Mouse (Mus musculus): ENCODE results near the gene Gm10778. TPM values are rescaled to one million over a fixed set of nuclear protein-coding genes. Genes with fewer than 3 reads are reported as not detected.
A peak's percentile ranks its signal among the peaks of the same experiment; 100 is the strongest.

Gene Gm10778
- polyA plus RNA-seq, 1 experiment from 2014 or later: 5.5 TPM

DNA sequence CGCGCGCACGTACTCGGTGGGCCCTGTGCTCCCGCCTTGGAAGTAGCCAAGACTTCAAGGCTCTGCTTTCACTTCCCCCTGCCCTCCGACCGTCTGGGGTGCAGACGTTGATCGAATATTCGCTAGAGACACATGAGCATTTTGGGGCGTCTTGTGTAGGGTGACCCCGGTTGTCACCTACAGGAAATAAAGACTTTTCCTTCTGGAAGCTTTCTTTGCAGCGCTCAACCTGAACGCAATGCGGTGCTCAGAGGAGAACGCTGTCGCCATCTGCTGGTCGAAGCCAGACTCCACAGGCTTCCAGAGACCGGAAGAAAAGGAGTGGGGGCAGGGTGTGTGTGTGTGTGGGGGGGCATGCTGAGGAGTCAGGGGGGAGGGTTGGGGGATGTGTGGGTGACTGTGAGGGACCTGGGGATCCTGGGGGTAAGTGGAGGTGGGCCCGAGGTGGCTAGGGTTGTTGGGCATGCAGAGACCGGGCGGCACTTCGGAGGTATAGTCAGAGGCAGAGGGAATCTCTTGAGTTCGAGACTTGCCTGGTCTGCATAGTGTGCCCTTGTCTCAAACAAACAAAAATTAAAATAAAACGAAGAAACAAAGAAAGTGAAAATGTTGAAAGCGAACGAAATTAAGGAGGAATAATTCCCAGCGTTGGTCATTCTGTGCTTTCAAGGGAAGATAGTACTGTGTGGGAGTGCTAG, 43.7 kb upstream of the Gm10778 start:
- no peak overlapping the region for H3K9ac ChIP-seq (ENCODE audit: low read length)
- ATAC-seq (ENCODE audit: insufficient number of reproducible peaks, low FRiP score, low TSS enrichment, low read depth): peak; percentile 10; the same call in 1 of the 2 replicates

DNA sequence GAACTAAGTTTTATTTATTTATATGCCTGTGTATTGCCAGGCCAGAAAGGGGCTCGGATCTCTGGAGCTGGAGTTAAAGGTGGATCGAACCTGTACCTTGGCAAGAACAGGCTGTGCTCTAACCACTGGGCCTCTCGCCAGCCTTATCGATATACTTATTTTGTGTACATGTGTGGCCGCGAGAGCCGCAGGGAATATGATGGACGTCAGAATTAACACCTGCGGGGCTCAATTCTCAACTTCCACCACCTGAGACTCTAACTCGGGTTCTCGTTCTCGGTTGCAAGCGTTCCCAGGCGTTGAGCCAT, 43.2 kb upstream of the Gm10778 start:
- peak overlapping the region; percentile 77 for H3K27ac ChIP-seq (replicated peaks; ENCODE audit: low read depth, low read length)
- peak overlapping the region; percentile 44 for H3K4me3 ChIP-seq (ENCODE audit: low read depth, low read length)
- 3% methylated on average over 14 of the region's 14 CpGs for WGBS
- H3K9ac ChIP-seq (ENCODE audit: low read length): no peak overlapping the region; the same call in 1 of the 2 replicates
- no peaks in the 10 kb centered on the region for H3K36me3 ChIP-seq (ENCODE audit: control insufficient read depth, insufficient read depth, low read length)
- peaks cover 15% of the 10 kb centered on the region for H3K4me1 ChIP-seq (ENCODE audit: control insufficient read depth, insufficient read depth, low read length)
- no peaks in the 10 kb centered on the region for H3K9me3 ChIP-seq (ENCODE audit: control insufficient read depth, low read length)
- DNase-seq (ENCODE audit: low spot score): no peak
- ATAC-seq (ENCODE audit: insufficient number of reproducible peaks, low FRiP score, low TSS enrichment, low read depth): peak; percentile 2; the same call in 1 of the 2 replicates
- H3K4me2 ChIP-seq (ENCODE audit: low read depth, severe bottlenecking): peak overlapping the region; percentile 43
- H3K27me3 ChIP-seq (ENCODE audit: control insufficient read depth, insufficient read depth, low read length): no peaks in the 10 kb centered on the region

More for the DNA sequence above, 43.7 kb upstream of the Gm10778 start:
- Histone ChIP-seq H3K4me3 (ENCODE audit: low read depth, low read length) (peak overlapping the region; percentile 44), H3K4me2 (ENCODE audit: low read depth, severe bottlenecking) (peak overlapping the region; percentile 43), H3K27ac (replicated peaks; ENCODE audit: low read depth, low read length) (peak overlapping the region; percentile 77), H3K27me3 (ENCODE audit: control insufficient read depth, insufficient read depth, low read length) (no peaks in the 10 kb centered on the region), H3K36me3 (ENCODE audit: control insufficient read depth, insufficient read depth, low read length) (no peaks in the 10 kb centered on the region), H3K4me1 (ENCODE audit: control insufficient read depth, insufficient read depth, low read length) (peaks cover 18% of the 10 kb centered on the region), H3K9me3 (ENCODE audit: control insufficient read depth, low read length) (no peaks in the 10 kb centered on the region)
- 21% methylated on average over 29 of the region's 29 CpGs for WGBS
- DNase-seq (ENCODE audit: low spot score): peak; percentile 91

GRCm38 (mm10) chr10:81605974-81606751, 42.7 kb upstream of the Gm10778 start, which contains the start of gene BC025920:
Gene BC025920, plus strand, starts transcription at chr10:81606270.
- DNase-seq (ENCODE audit: low spot score) (peak; percentile 92), ATAC-seq (ENCODE audit: insufficient number of reproducible peaks, low FRiP score, low TSS enrichment, low read depth) (peak; percentile 78)
- WGBS: under 1% methylated on average over 39 of the region's 39 CpGs
- Histone ChIP-seq H3K4me1 (ENCODE audit: control insufficient read depth, insufficient read depth, low read length) (peaks cover 12% of the 10 kb centered on the region), H3K9me3 (ENCODE audit: control insufficient read depth, low read length) (no peaks in the 10 kb centered on the region), H3K27ac (replicated peaks; ENCODE audit: low read depth, low read length) (peak within 1 kb of the TSS; percentile 77), H3K4me3 (ENCODE audit: low read depth, low read length) (peak within 1 kb of the TSS; percentile 44), H3K4me2 (ENCODE audit: low read depth, severe bottlenecking) (peak within 1 kb of the TSS; percentile 84), H3K36me3 (ENCODE audit: control insufficient read depth, insufficient read depth, low read length) (no peaks in the 10 kb centered on the region), H3K9ac (ENCODE audit: low read length) (peak within 1 kb of the TSS; percentile 59), H3K27me3 (ENCODE audit: control insufficient read depth, insufficient read depth, low read length) (no peaks in the 10 kb centered on the region)

- H3K9ac ChIP-seq (ENCODE audit: low read length): no peak overlapping the region
- no peak overlapping the region for H3K27ac ChIP-seq (replicated peaks; ENCODE audit: low read depth, low read length)
- H3K36me3 ChIP-seq (ENCODE audit: control insufficient read depth, insufficient read depth, low read length): no peaks in the 10 kb centered on the region
- WGBS: 79% methylated on average over 1 of the region's 1 CpGs
- H3K27me3 ChIP-seq (ENCODE audit: control insufficient read depth, insufficient read depth, low read length): no peaks in the 10 kb centered on the region
- no peaks in the 10 kb centered on the region for H3K9me3 ChIP-seq (ENCODE audit: control insufficient read depth, low read length)
- H3K4me2 ChIP-seq (ENCODE audit: low read depth, severe bottlenecking): no peak overlapping the region
- no peak overlapping the region for H3K4me3 ChIP-seq (ENCODE audit: low read depth, low read length)
- no peak for ATAC-seq (ENCODE audit: insufficient number of reproducible peaks, low FRiP score, low TSS enrichment, low read depth)
- no peak for DNase-seq (ENCODE audit: low spot score)
- no peaks in the 10 kb centered on the region for H3K4me1 ChIP-seq (ENCODE audit: control insufficient read depth, insufficient read depth, low read length)
Observed at GRCm38 (mm10) chr10:81608308-81608707, 40.6 kb upstream of the Gm10778 start.

GRCm38 (mm10) chr10:81612779-81613178, 36.1 kb upstream of the Gm10778 start:
- Histone ChIP-seq H3K36me3 (ENCODE audit: control insufficient read depth, insufficient read depth, low read length) (no peaks in the 10 kb centered on the region), H3K4me1 (ENCODE audit: control insufficient read depth, insufficient read depth, low read length) (no peaks in the 10 kb centered on the region), H3K4me2 (ENCODE audit: low read depth, severe bottlenecking) (no peak overlapping the region), H3K27ac (replicated peaks; ENCODE audit: low read depth, low read length) (no peak overlapping the region), H3K9ac (ENCODE audit: low read length) (no peak overlapping the region), H3K27me3 (ENCODE audit: control insufficient read depth, insufficient read depth, low read length) (no peaks in the 10 kb centered on the region), H3K4me3 (ENCODE audit: low read depth, low read length) (no peak overlapping the region), H3K9me3 (ENCODE audit: control insufficient read depth, low read length) (no peaks in the 10 kb centered on the region)
- DNase-seq (ENCODE audit: low spot score) (no peak), ATAC-seq (ENCODE audit: insufficient number of reproducible peaks, low FRiP score, low TSS enrichment, low read depth) (no peak)
- whole genome bisulfite sequencing: 79% methylated on average over 3 of the region's 3 CpGs

GRCm38 (mm10) chr10:81615486-81615885, 33.4 kb upstream of the Gm10778 start:
- no peaks in the 10 kb centered on the region for H3K36me3 ChIP-seq (ENCODE audit: control insufficient read depth, insufficient read depth, low read length)
- 50% methylated on average over 6 of the region's 6 CpGs for WGBS
- H3K27me3 ChIP-seq (ENCODE audit: control insufficient read depth, insufficient read depth, low read length): no peaks in the 10 kb centered on the region
- ATAC-seq (ENCODE audit: insufficient number of reproducible peaks, low FRiP score, low TSS enrichment, low read depth) (peak; percentile 67), DNase-seq (ENCODE audit: low spot score) (peak; percentile 74)
- peak overlapping the region; percentile 38; the same call in 1 of the 2 replicates for H3K27ac ChIP-seq (replicated peaks; ENCODE audit: low read depth, low read length)
- no peak overlapping the region for H3K4me3 ChIP-seq (ENCODE audit: low read depth, low read length)
- H3K9me3 ChIP-seq (ENCODE audit: control insufficient read depth, low read length): no peaks in the 10 kb centered on the region
- no peaks in the 10 kb centered on the region for H3K4me1 ChIP-seq (ENCODE audit: control insufficient read depth, insufficient read depth, low read length)
- H3K4me2 ChIP-seq (ENCODE audit: low read depth, severe bottlenecking): no peak overlapping the region; the same call in 1 of the 2 replicates
- H3K9ac ChIP-seq (ENCODE audit: low read length): no peak overlapping the region

DNA sequence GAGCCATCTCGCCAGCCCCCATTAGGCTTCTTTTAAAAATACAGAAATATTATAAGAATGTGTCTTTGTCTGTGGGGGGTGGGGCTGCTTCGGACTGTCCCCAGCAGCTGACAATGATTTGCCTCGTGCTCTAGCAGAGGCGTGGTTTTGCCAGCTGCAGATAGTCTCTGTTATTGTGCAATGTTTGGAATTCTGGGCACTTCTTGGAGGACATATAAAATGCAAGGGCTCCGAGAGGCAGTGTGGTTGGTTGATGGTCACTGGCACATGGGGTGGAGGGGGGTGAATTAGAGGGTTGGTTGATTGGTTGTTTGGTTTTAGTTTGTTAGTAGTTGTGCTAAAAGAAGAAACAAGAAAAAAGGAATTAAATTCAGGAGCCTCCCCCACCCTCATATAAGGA, 28.9 kb upstream of the Gm10778 start:
- no peak overlapping the region for H3K4me3 ChIP-seq (ENCODE audit: low read depth, low read length)
- no peak for ATAC-seq (ENCODE audit: insufficient number of reproducible peaks, low FRiP score, low TSS enrichment, low read depth)
- 92% methylated on average over 5 of the region's 5 CpGs for WGBS
- DNase-seq (ENCODE audit: low spot score): no peak
- no peaks in the 10 kb centered on the region for H3K9me3 ChIP-seq (ENCODE audit: control insufficient read depth, low read length)
- H3K27me3 ChIP-seq (ENCODE audit: control insufficient read depth, insufficient read depth, low read length): no peaks in the 10 kb centered on the region
- H3K4me1 ChIP-seq (ENCODE audit: control insufficient read depth, insufficient read depth, low read length): no peaks in the 10 kb centered on the region
- H3K27ac ChIP-seq (replicated peaks; ENCODE audit: low read depth, low read length): no peak overlapping the region
- peaks cover 9% of the 10 kb centered on the region for H3K36me3 ChIP-seq (ENCODE audit: control insufficient read depth, insufficient read depth, low read length)
- no peak overlapping the region for H3K9ac ChIP-seq (ENCODE audit: low read length)
- H3K4me2 ChIP-seq (ENCODE audit: low read depth, severe bottlenecking): no peak overlapping the region

- Histone ChIP-seq H3K4me1 (ENCODE audit: control insufficient read depth, insufficient read depth, low read length) (no peaks in the 10 kb centered on the region), H3K27ac (replicated peaks; ENCODE audit: low read depth, low read length) (no peak overlapping the region), H3K4me2 (ENCODE audit: low read depth, severe bottlenecking) (no peak overlapping the region), H3K27me3 (ENCODE audit: control insufficient read depth, insufficient read depth, low read length) (no peaks in the 10 kb centered on the region), H3K4me3 (ENCODE audit: low read depth, low read length) (no peak overlapping the region), H3K36me3 (ENCODE audit: control insufficient read depth, insufficient read depth, low read length) (peaks cover 9% of the 10 kb centered on the region), H3K9me3 (ENCODE audit: control insufficient read depth, low read length) (no peaks in the 10 kb centered on the region), H3K9ac (ENCODE audit: low read length) (no peak overlapping the region)
- no peak for ATAC-seq (ENCODE audit: insufficient number of reproducible peaks, low FRiP score, low TSS enrichment, low read depth)
- DNase-seq (ENCODE audit: low spot score): no peak
- WGBS: 60% methylated on average over 9 of the region's 9 CpGs
Observed at GRCm38 (mm10) chr10:81620786-81621185, 28.1 kb upstream of the Gm10778 start.
